Mouse (Mus musculus) G1E (cell line): ENCODE measurements around the gene Vps13d. TPM values are rescaled to one million over a fixed set of nuclear protein-coding genes. Genes with fewer than 3 reads are reported as not detected.
A peak's percentile ranks its signal among the peaks of the same experiment; 100 is the strongest.

Source experiments
- ATAC-seq: 2 replicates; pipeline ENCODE4 v1.8.0; 2016; ENCODE audit warnings: mild to moderate bottlenecking; ENCODE audit not compliant: insufficient number of reproducible peaks, poor library complexity, low FRiP score, severe bottlenecking; ENCODE audit errors: extremely low read depth
- DNase-seq: peaks from one replicate; pipeline ENCODE4 v3.0.0; 2012; ENCODE audit warnings: low spot score
- H3K27me3 ChIP-seq: 2 replicates; pipeline ENCODE4 v1.6.1; 2012; ENCODE audit warnings: mild to moderate bottlenecking, low read length, inconsistent platforms; ENCODE audit not compliant: insufficient read depth
- H3K36me3 ChIP-seq: replicated peaks from 2 replicates; pipeline ENCODE3; 2012; ENCODE audit warnings: mild to moderate bottlenecking, inconsistent platforms
- H3K4me1 ChIP-seq: 2 replicates; pipeline ENCODE4 v1.6.1; 2012; ENCODE audit warnings: low read depth, low read length, inconsistent platforms, mixed read lengths; ENCODE audit not compliant: insufficient read depth
- H3K4me3 ChIP-seq: 2 replicates; pipeline ENCODE4 v1.5.1; 2012; ENCODE audit warnings: low read depth, mild to moderate bottlenecking, inconsistent platforms, low read length, moderate library complexity, mixed read lengths
- H3K9me3 ChIP-seq: replicated peaks from 2 replicates; pipeline ENCODE4 v1.6.1; 2012; ENCODE audit warnings: inconsistent platforms
- CTCF ChIP-seq: IDR thresholded peaks from 2 replicates; pipeline ENCODE4 v1.5.1; 2012; ENCODE audit warnings: low read depth, low read length, inconsistent platforms, mixed read lengths
- GATA1 ChIP-seq: IDR thresholded peaks from 2 replicates; pipeline ENCODE4 v1.6.1; 2012; ENCODE audit warnings: borderline replicate concordance, low read length, inconsistent platforms, mixed read lengths
- GATA2 ChIP-seq: IDR thresholded peaks from 2 replicates; pipeline ENCODE4 v1.6.1; 2012; ENCODE audit warnings: low read depth, low read length, inconsistent platforms, borderline replicate concordance
- POLR2AphosphoS5 ChIP-seq: IDR thresholded peaks from 2 replicates; pipeline ENCODE4 v1.6.1; 2012; ENCODE audit warnings: low read depth, low read length, inconsistent platforms; ENCODE audit not compliant: insufficient replicate concordance
- TAL1 ChIP-seq: conservative IDR thresholded peaks from 2 replicates; pipeline ENCODE4 v1.6.1; 2012; ENCODE audit warnings: low read depth, low read length, inconsistent platforms, mixed read lengths
- polyA plus RNA-seq: library from polyadenylated mRNA; stranded (reverse); fragments of >175 nt; gene quantifications from 2 replicates; pipeline ENCODE4 v1.2.3, GENCODE M21; 2012
- total RNA-seq, 2 experiments: library from RNA; stranded (forward) in 1 of 2; stranded (reverse) in 1 of 2; fragments of 200-1000 nt in 1 of 2; fragments of >200 nt in 1 of 2; fragmentation: Nextera tagmentation in 1 of 2; gene quantifications; 2 replicates each; pipeline ENCODE4 v1.2.3; 2014 to 2017

Vps13d gene
- total and polyA plus RNA-seq, 3 experiments: 7.7 to 38.8 (median 34.7) TPM

DNA sequence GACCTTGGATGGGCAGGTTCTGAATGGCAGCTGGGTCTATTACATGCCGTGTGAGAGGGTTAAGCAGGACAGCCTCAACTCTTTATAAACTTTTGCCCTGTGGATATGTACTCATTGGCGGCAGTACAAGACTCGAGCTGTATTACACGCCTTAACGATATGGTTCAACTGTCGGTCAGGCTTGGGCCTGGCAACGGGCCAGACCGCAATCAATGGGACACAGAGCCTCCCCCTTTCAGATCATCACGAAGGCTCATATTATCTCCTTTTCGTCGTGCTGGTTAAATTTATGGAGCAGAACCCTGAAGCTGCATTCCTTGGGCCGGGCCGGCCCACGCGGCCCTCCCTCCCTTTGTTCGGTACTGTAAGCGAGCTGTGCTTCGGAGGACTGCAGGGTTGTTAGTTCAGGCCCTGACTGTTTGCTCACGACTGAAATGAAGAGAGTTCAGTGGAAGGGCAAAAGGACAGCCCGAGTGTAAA, 194.9 kb downstream of the Vps13d start:
- no peak overlapping the region for H3K4me3 ChIP-seq
- H3K4me1 ChIP-seq: peaks cover 26% of the 10 kb centered on the region
- TF ChIP-seq GATA1: no peak
- no peak for TF ChIP-seq TAL1
- TF ChIP-seq POLR2AphosphoS5: no peak
- no peak for TF ChIP-seq GATA2
- no peak for TF ChIP-seq CTCF
- H3K9me3 ChIP-seq: no peaks in the 10 kb centered on the region
- peak; percentile 32 for DNase-seq
- H3K36me3 ChIP-seq: peaks cover 49% of the 10 kb centered on the region
- ATAC-seq: no peak
- no peaks in the 10 kb centered on the region for H3K27me3 ChIP-seq

DNA sequence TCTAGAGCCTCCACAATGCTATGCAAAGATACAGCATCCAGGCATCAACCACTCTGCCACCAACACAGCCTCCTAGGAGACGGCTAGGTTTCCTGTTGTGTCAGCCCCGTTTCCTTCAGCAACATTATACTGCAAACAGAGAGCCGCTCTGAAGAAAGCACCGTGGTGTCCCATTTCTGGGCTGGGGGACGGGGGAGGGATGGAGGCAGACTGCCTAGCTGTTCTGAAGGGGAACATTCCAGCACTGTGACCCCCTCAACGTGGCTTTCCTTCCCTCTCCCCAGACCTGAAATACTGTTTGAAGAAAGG, 195.3 kb downstream of the Vps13d start:
- no peak for ATAC-seq
- Histone ChIP-seq H3K9me3 (no peaks in the 10 kb centered on the region), H3K27me3 (no peaks in the 10 kb centered on the region), H3K4me1 (peaks cover 26% of the 10 kb centered on the region), H3K36me3 (peaks cover 49% of the 10 kb centered on the region), H3K4me3 (no peak overlapping the region)
- DNase-seq: no peak
- TF ChIP-seq GATA2: no peak
- TF ChIP-seq CTCF: no peak
- TF ChIP-seq TAL1: no peak
- TF ChIP-seq POLR2AphosphoS5: no peak
- TF ChIP-seq GATA1: no peak

GRCm38 (mm10) chr4:144998808-144999571, 195.8 kb downstream of the Vps13d start:
- no peak overlapping the region for H3K4me3 ChIP-seq

GRCm38 (mm10) chr4:144997887-144998658, 196.7 kb downstream of the Vps13d start:
- TF ChIP-seq POLR2AphosphoS5: no peak
- no peak for TF ChIP-seq GATA1
- H3K36me3 ChIP-seq: peaks cover 52% of the 10 kb centered on the region
- no peaks in the 10 kb centered on the region for H3K9me3 ChIP-seq
- no peaks in the 10 kb centered on the region for H3K27me3 ChIP-seq
- ATAC-seq: peak; percentile 59
- peak; percentile 13 for DNase-seq
- H3K4me3 ChIP-seq: no peak overlapping the region
- peaks cover 26% of the 10 kb centered on the region for H3K4me1 ChIP-seq

More at GRCm38 (mm10) chr4:144998808-144999571, 195.8 kb downstream of the Vps13d start:
- H3K27me3 ChIP-seq: no peaks in the 10 kb centered on the region
- peak; percentile 9 for DNase-seq
- no peak for TF ChIP-seq POLR2AphosphoS5
- no peak for TF ChIP-seq TAL1
- no peak for TF ChIP-seq CTCF
- TF ChIP-seq GATA2: no peak
- no peak for TF ChIP-seq GATA1
- ATAC-seq: no peak
- peaks cover 47% of the 10 kb centered on the region for H3K36me3 ChIP-seq
- H3K9me3 ChIP-seq: no peaks in the 10 kb centered on the region
- peaks cover 26% of the 10 kb centered on the region for H3K4me1 ChIP-seq

DNA sequence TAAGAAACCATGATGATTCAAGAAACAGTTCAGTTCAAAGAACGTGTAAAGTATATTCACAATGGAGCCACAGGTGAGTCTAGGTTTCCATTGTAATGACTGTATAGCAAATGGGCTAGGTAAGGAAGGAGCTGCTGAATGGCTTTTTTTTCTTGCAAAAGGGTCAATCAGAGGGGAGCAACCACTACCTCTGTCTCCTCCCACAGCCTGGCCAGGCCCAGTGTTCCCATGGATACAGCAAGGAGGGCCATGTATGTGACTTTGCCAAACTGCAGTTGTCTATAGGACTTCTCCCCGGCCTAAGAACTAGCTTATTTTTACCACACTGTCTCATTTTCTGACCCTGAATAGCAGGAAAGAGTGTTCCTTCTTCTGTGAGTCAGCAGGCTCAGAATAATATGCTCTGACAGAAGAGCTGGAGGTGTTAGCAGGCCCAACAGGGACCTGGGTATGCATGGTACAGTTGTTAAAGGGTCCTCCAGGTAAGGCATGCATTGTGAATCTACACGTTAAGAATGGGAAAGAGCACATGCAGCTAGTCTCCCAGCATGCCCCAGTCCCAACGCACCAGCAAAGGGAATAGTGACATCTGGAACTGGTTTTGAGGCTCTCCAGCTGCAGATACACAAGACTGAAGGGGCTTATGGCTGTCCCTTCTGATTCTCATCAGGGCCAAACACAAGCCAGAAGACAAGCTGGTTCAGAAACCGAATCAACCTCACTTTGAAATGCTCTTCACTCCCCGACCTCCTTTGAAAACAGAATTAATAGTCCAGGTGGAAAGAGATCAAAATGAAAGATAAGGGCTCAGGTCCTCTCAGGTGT, 197.6 kb downstream of the Vps13d start:
- peaks cover 26% of the 10 kb centered on the region for H3K4me1 ChIP-seq
- TF ChIP-seq TAL1 (no peak), CTCF (no peak), GATA2 (no peak), GATA1 (no peak), POLR2AphosphoS5 (no peak)
- ATAC-seq (no peak), DNase-seq (no peak)
- H3K36me3 ChIP-seq: peaks cover 55% of the 10 kb centered on the region
- H3K4me3 ChIP-seq: no peak overlapping the region
- H3K9me3 ChIP-seq: no peaks in the 10 kb centered on the region
- no peaks in the 10 kb centered on the region for H3K27me3 ChIP-seq

GRCm38 (mm10) chr4:144995826-144996225, 199.0 kb downstream of the Vps13d start:
- DNase-seq (no peak), ATAC-seq (no peak)
- no peak for TF ChIP-seq TAL1
- Histone ChIP-seq H3K27me3 (no peaks in the 10 kb centered on the region), H3K36me3 (peaks cover 54% of the 10 kb centered on the region), H3K4me1 (peaks cover 23% of the 10 kb centered on the region), H3K4me3 (no peak overlapping the region), H3K9me3 (no peaks in the 10 kb centered on the region)
